Mouse (Mus musculus) ovary, postnatal 14 days (tissue): ENCODE measurements around the gene Faf1.
A peak's percentile ranks its signal among the peaks of the same experiment; 100 is the strongest.

ENCODE experiments used
- DNase-seq: peaks from one replicate; pipeline ENCODE4 v3.0.0; 2022; ENCODE audit warnings: low spot score

Gene Faf1

GRCm38 (mm10) chr4:109676218-109677215, at the start of gene Faf1:
Faf1 (plus strand) TSS chr4:109676588.
- DNase-seq: peak; percentile 94

GRCm38 (mm10) chr4:109630215-109630614, 46.2 kb upstream of the Faf1 start:
- no peak for DNase-seq

DNA sequence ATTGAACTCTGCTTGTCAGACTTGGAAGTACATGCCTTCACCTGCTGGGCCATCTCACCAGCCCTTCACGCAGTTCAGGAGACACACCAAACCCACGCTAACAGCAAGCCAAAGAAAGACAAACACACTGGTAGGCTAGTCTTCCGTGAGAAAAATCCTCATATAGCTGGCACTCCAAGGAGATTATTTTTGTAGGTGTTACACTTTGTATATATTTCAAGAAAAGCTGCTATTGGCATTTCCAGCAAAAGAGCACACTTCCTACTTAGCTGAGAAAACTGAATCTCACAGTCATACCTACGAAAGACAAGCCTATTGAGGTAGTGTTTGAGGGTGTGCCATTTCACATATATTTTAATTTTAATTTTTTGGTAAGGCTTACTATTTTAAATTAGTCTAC, 45.4 kb upstream of the Faf1 start:
- no peak for DNase-seq

DNA sequence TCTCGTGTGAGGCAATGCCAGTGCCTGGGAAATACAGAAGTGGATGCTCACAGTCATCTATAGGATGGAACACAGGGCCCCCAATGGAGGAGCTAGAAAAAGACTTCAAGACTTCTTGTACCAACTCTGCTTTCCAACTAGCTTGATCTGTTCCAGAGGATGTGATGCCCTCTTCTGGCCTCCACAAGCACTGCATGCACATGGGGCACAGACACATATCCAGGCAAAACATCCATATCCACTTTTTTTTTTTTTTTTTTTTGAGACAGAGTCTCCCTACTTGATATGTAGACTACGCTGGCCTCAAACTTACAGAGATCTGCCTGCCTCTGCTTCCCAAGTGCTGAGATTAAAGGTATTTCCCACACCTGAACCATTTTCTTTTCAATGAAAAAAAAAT, 41.4 kb upstream of the Faf1 start:
- DNase-seq: no peak

DNA sequence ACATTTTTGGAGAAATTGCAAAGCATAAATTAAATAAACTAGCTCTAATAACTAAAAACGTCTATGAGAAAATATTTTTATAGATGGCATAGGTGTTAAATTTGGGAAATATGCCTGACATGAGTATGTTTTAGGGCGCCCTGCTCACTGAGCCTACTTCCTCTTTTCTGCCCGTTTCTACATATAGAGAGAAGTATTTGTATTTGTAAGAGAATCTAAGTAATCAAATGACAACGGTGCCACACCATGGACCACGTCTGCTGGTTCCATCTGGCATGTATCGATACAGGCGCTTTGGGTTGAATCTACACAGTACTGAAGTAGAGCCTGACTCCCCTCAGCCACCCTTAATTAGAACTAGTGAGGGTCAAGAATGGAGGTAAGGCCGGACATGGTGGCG, 37.0 kb upstream of the Faf1 start:
- no peak for DNase-seq

DNA sequence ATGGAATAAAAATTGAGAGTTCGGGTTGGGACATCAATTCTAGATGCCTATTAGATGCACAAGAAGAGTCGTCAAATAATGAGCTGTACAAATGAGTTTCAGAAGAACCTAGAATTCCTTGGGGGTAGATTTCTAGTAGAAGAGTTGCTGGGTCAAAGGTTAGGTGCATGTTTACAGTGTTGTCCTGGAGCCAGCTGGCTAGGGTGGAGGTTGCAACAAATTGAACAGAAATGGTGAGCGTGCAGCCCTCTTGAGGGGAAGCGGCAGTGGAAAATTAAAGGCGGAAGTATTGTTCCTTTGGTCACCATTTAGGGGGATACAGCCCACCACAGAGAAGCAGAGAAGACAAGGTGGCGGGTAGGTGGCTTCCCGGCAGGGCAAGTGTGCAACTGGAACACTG, 36.2 kb upstream of the Faf1 start:
- DNase-seq: no peak

DNA sequence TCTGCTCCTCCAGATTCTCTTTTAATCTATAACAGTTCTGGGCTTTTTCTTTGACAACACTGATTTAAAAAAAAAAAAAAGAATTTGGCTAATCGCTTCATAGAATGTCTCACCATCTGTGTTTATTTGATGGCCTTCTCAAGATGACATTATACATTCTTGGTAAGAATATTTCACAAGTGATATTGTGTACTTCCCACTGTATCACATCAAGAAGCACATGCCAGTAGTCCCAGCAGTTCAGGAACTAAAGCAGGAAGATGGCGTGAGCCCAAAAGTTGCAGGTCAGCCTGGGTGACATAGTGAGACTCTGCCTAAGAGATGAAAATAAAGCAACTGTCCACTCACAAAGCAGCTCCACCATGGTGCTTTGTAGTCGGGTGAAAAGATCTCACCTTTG, 34.9 kb upstream of the Faf1 start:
- DNase-seq: no peak

DNA sequence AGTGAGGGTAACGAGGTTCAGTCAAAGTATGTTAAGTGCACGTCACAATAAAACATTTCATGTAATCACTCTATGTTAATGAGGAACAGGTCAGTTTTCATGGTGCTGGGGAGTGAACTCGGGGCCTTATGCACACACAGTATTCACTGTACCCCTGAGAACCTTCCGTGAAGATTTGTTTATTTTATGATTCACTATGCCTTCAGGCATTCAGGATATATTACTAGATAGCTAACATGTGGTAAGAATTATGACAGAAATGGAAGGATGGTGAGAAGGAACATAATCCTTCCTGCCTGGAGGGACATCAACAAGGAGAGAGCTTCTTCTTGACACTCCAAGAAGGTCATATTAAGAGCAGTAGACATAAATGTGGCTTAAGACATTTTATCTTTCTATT, 29.1 kb upstream of the Faf1 start:
- no peak for DNase-seq

DNA sequence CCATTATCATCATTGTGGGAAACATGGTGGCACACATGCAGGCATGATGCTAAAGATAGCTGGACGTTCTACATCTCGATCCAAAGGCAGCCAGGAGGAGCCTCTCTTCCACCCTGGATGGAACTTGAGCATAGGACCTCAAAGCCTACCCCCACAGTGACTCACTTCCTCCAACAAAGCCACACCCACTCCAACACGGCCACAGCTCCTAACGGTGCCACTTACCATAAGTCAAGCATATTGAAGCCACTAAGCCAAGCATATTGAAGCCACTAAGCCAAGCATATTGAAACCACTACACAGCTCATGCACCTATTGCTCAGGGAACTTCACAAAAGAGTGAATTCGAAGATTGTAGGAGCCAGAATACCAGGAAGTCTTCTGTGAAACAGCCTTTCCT, 27.1 kb upstream of the Faf1 start:
- DNase-seq: no peak

GRCm38 (mm10) chr4:109653251-109653650, 23.1 kb upstream of the Faf1 start:
- DNase-seq: no peak

GRCm38 (mm10) chr4:109654701-109655100, 21.7 kb upstream of the Faf1 start:
- DNase-seq: no peak

- DNase-seq: no peak
Observed at GRCm38 (mm10) chr4:109655738-109656137, 20.6 kb upstream of the Faf1 start.

- DNase-seq: no peak
Observed at GRCm38 (mm10) chr4:109656301-109656700, 20.1 kb upstream of the Faf1 start.

- peak; percentile 27 for DNase-seq
Observed at GRCm38 (mm10) chr4:109657021-109657850, 19.2 kb upstream of the Faf1 start.

DNA sequence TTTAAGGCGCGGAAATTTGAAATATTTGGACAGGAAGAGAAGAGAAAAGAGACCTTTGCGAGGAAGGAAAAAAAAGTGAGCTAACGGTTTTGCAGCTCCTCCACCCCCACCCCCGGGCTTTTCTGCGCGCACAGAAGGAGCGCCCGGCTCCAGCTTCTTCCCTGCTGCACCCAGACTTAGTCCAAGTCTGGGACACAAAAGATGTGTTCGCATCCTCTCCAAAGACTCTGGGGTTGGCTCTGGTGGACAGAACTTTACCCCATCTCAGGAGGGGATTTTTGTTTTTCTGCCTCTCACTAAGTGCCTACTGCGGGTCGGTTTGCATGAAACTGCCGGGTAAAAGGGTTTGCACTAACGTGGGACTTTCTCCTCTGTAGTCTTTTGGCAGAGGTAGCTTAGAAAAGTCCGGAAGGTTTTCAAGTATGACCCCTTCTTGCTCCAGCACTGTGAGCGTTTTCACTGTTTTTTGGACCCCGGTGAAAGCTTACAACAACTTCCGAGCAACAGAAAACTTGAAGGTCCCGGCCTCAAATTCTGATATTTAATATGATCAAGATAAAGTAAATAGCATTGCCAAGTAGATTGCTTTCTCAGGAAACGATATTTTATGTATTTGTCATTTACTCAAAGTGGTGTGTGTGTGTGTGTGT, 18.4 kb upstream of the Faf1 start:
- DNase-seq: no peak

DNA sequence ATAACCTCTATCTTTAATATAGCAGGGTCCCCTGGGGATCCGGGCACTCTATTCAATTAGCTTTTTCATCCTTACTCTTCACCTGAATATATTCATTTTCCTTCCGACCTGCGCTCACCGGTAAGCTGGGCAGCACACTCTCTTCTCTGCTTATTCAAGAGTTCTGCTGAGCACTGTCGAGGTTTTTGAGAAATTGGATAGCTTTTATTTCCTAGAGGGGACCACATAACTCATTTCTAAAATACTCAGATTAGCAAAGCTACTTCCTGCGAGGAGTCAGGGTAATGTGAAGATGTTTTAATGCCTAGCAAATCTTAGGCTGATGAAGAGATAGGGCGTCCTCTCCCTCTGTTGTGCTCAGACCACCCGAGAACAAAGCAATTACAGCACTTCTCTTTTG, 17.6 kb upstream of the Faf1 start:
- no peak for DNase-seq

- no peak for DNase-seq
Observed at GRCm38 (mm10) chr4:109659571-109659970, 16.8 kb upstream of the Faf1 start.

DNA sequence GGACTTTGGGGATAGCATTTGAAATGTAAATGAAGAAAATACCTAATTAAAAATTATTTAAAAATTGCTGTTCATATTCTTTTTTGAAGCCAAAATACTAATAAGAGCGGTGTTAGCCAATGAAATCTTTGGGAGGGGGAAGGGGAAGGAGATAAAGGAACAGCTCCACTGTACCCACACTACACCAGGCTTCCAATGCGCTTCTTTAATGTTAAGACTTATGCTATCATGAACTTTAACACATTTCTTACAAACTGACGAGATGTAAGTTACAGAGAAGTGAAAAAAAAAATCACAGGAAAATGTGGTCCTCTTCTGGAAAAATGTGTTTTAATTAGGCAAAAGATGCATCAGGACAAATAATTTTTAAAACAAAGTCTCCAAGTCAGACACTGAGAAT, 15.8 kb upstream of the Faf1 start:
- DNase-seq: no peak

- DNase-seq: no peak
Observed at GRCm38 (mm10) chr4:109661183-109661582, 15.2 kb upstream of the Faf1 start.

DNA sequence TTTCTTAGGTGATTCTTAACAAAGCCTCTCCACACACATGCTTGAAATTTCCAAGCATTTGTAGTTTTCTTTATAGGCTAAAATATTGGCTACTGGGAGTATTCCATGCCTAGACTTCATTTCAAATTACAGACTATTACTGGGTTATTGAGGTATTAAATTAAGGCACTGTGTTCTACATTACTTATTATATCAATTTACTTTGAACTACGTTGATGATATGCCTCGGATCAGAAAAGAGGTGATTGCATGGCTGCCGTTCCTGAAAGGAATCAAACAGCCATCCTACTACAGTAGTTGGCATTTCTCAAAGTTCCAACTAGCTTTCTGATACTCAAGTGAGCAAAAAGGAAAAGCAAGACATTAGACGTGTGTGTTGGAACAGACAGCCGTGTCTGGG, 14.1 kb upstream of the Faf1 start:
- no peak for DNase-seq

GRCm38 (mm10) chr4:109664091-109664490, 12.3 kb upstream of the Faf1 start:
- DNase-seq: no peak
